10 mouse cellular contexts compared by ENCODE assay signal in genomic region chr11:85836523-85837290, GRCm38 (mm10). TPM values are rescaled to one million over a fixed set of nuclear protein-coding genes. Genes with fewer than 3 reads are reported as not detected.
DNase-seq lines count a peak whose midpoint lies in the region; ATAC-seq lines count a peak whose summit lies in the region.
"Had no signal": no experiment of that assay in that cellular context is flagged by ENCODE, and none has a peak within 500 bp of the region (broad histone marks: within the 10 kb centered on the region; RNA-seq: fewer than 3 reads in every experiment).

No protein-coding gene starts in this region.

- peaks cover 25% of the 10 kb centered on the region for H3K36me3 ChIP-seq in embryonic facial prominence, embryonic 12.5 days
- peaks cover 41% of the 10 kb centered on the region for H3K36me3 ChIP-seq in kidney, embryonic 14.5 days (ENCODE audit: control insufficient read depth, insufficient read depth, low read length)
- no peaks in the 10 kb centered on the region for H3K36me3 ChIP-seq in neural tube, embryonic 12.5 days

- DNase-seq in kidney, adult 18-20 months: peak; percentile 55
- no peak for DNase-seq in kidney, adult 8-10 months
- DNase-seq in cerebellum, adult 11-12 months: no peak
- no peak for DNase-seq in layer of hippocampus, postnatal 25 days (ENCODE audit: extremely low spot score in 1 of 2, low spot score in 1 of 2)

- H3K4me2 ChIP-seq in embryonic facial prominence, embryonic 12.5 days (replicated peaks): peak overlapping the region; percentile 72
- H3K4me2 ChIP-seq in kidney, embryonic 14.5 days (replicated peaks; ENCODE audit: low read depth, low read length): peak overlapping the region; percentile 78
- H3K4me2 ChIP-seq in neural tube, embryonic 12.5 days (replicated peaks): peak overlapping the region; percentile 72

- peaks cover 39% of the 10 kb centered on the region for H3K27me3 ChIP-seq in embryonic facial prominence, embryonic 12.5 days
- peaks cover 43% of the 10 kb centered on the region for H3K27me3 ChIP-seq in kidney, embryonic 14.5 days (ENCODE audit: control insufficient read depth, insufficient read depth, low read length)
- peaks cover 95% of the 10 kb centered on the region for H3K27me3 ChIP-seq in neural tube, embryonic 12.5 days (replicated peaks)
- H3K27me3 ChIP-seq: Patski had no signal

- H3K9ac ChIP-seq in embryonic facial prominence, embryonic 12.5 days: peak overlapping the region; percentile 99
- peak overlapping the region; percentile 97 for H3K9ac ChIP-seq in kidney, embryonic 14.5 days (ENCODE audit: low read depth, low read length)
- H3K9ac ChIP-seq in neural tube, embryonic 12.5 days: peak overlapping the region; percentile 56

- peaks cover 15% of the 10 kb centered on the region; the same call in 1 of the 2 replicates for H3K4me1 ChIP-seq in embryonic facial prominence, embryonic 12.5 days
- peaks cover 15% of the 10 kb centered on the region for H3K4me1 ChIP-seq in kidney, embryonic 14.5 days (ENCODE audit: control insufficient read depth, insufficient read depth, low read length)
- H3K4me1 ChIP-seq in neural tube, embryonic 12.5 days: peaks cover 25% of the 10 kb centered on the region

- ATAC-seq in embryonic facial prominence, embryonic 12.5 days (ENCODE audit: insufficient number of reproducible peaks, insufficient read depth, low FRiP score, low TSS enrichment): no peak
- no peak for ATAC-seq in kidney, embryonic 14.5 days (ENCODE audit: low FRiP score, low TSS enrichment)
- ATAC-seq in neural tube, embryonic 12.5 days (ENCODE audit: low FRiP score, low read depth): no peak
- ATAC-seq in CD4-positive, CD25-positive, alpha-beta regulatory T cell, adult 4 months: no peak
- ATAC-seq: Patski had no signal

- 2% methylated on average over 32 of the region's 32 CpGs for WGBS in embryonic facial prominence, embryonic 12.5 days
- WGBS in kidney, embryonic 14.5 days: 4% methylated on average over 32 of the region's 32 CpGs
- WGBS in neural tube, embryonic 12.5 days: 2% methylated on average over 32 of the region's 32 CpGs

- H3K27ac ChIP-seq in embryonic facial prominence, embryonic 12.5 days: peak overlapping the region; percentile 98
- peak overlapping the region; percentile 88 for H3K27ac ChIP-seq in kidney, embryonic 14.5 days (ENCODE audit: low read depth, low read length)
- H3K27ac ChIP-seq in neural tube, embryonic 12.5 days: no peak overlapping the region

- no peaks in the 10 kb centered on the region for H3K9me3 ChIP-seq in embryonic facial prominence, embryonic 12.5 days
- H3K9me3 ChIP-seq in kidney, embryonic 14.5 days (ENCODE audit: control insufficient read depth, low read length): no peaks in the 10 kb centered on the region
- H3K9me3 ChIP-seq in neural tube, embryonic 12.5 days: no peaks in the 10 kb centered on the region

- H3K4me3 ChIP-seq in embryonic facial prominence, embryonic 12.5 days: peak overlapping the region; percentile 54
- H3K4me3 ChIP-seq in kidney, embryonic 14.5 days (ENCODE audit: low read length): peak overlapping the region; percentile 73
- peak overlapping the region; percentile 46 for H3K4me3 ChIP-seq in neural tube, embryonic 12.5 days
- H3K4me3 ChIP-seq: erythroblast, embryonic 14.5 days had no signal

RNA-seq across cellular contexts. Expression of gene Tbx2, which starts 4.4 kb away (rescaled TPM):
- 20.5 and 21.6 TPM in 2 replicates for polyA plus RNA-seq in embryonic facial prominence, embryonic 12.5 days (2016; fragmentation: Nextera tagmentation; extraction: Ambion mirVana)
- 18.2 and 19.8 TPM in 2 replicates for polyA plus RNA-seq in kidney, embryonic 14.5 days (2014; fragmentation: Nextera tagmentation; extraction: Ambion mirVana)
- 4.7 and 5.3 TPM in 2 replicates for polyA plus RNA-seq in neural tube, embryonic 12.5 days (2016; fragmentation: Nextera tagmentation; extraction: Ambion mirVana)
- not detected for polyA plus RNA-seq in CD4-positive, CD25-positive, alpha-beta regulatory T cell, adult 4 months (2017; shearing (Covaris generic))
- total RNA-seq in layer of hippocampus, postnatal 25 days (2021): 1 to 10 TPM; 1.7 to 3.0 TPM

RNA-seq across cellular contexts. Expression of gene Gm11444, which starts 13.4 kb away (rescaled TPM):
- polyA plus RNA-seq in embryonic facial prominence, embryonic 12.5 days (2016; fragmentation: Nextera tagmentation; extraction: Ambion mirVana): 0.43 TPM in 1 of 2 replicates, not detected in the other
- polyA plus RNA-seq in kidney, embryonic 14.5 days (2014; fragmentation: Nextera tagmentation; extraction: Ambion mirVana): not detected in 2 replicates
- polyA plus RNA-seq in neural tube, embryonic 12.5 days (2016; fragmentation: Nextera tagmentation; extraction: Ambion mirVana): not detected in 2 replicates
- polyA plus RNA-seq in CD4-positive, CD25-positive, alpha-beta regulatory T cell, adult 4 months (2017; shearing (Covaris generic)): under 1 TPM in 1 of 2 experiments, not detected in 1; 0.59 TPM
- not detected for total RNA-seq in layer of hippocampus, postnatal 25 days (2021)
- polyA plus RNA-seq: erythroblast, embryonic 14.5 days; Patski had no signal

RNA-seq across cellular contexts. Expression of gene Tbx4, which starts 49.5 kb away (rescaled TPM):
- 2.2 and 2.4 TPM in 2 replicates for polyA plus RNA-seq in embryonic facial prominence, embryonic 12.5 days (2016; fragmentation: Nextera tagmentation; extraction: Ambion mirVana)
- 0.06 TPM in 1 of 2 replicates, not detected in the other for polyA plus RNA-seq in kidney, embryonic 14.5 days (2014; fragmentation: Nextera tagmentation; extraction: Ambion mirVana)
- 0.39 and 0.61 TPM in 2 replicates for polyA plus RNA-seq in neural tube, embryonic 12.5 days (2016; fragmentation: Nextera tagmentation; extraction: Ambion mirVana)
- polyA plus RNA-seq in CD4-positive, CD25-positive, alpha-beta regulatory T cell, adult 4 months (2017; shearing (Covaris generic)): not detected
- under 1 TPM; 0.32 to 0.35 TPM for total RNA-seq in layer of hippocampus, postnatal 25 days (2021)
- polyA plus RNA-seq: erythroblast, embryonic 14.5 days; Patski had no signal
